Mouse (Mus musculus) erythroblast, embryonic 14.5 days (primary cell): ENCODE results near the gene Vps13d.

Experiments used
- GATA1 ChIP-seq: IDR thresholded peaks from 2 replicates; pipeline ENCODE4 v1.6.1; 2012; ENCODE audit warnings: low read length, inconsistent platforms, mixed read lengths
- TAL1 ChIP-seq: IDR thresholded peaks from 3 replicates; pipeline ENCODE4 v1.6.1; 2012; ENCODE audit warnings: low read length, inconsistent platforms, mixed read lengths

- TF ChIP-seq GATA1 (no peak), TAL1 (no peak)
Observed at GRCm38 (mm10) chr4:144929811-144930221, 265.0 kb downstream of the Vps13d start.
